Mouse (Mus musculus) bone marrow, adult 2 months (tissue): ENCODE measurements at regions not wholly inside any gene's neighbourhood (a gene's known extent, or its start where the extent isn't known, plus 50 kb on each side); places are given as distances from the start of the nearest gene placed in this dataset.

Source experiments
- CTCF ChIP-seq: fragments of 200-500 bp; IDR thresholded peaks from 2 replicates; pipeline ENCODE4 v1.5.1; 2011; ENCODE audit warnings: low read length, control low read depth; ENCODE audit not compliant: control insufficient read depth, insufficient read depth
- POLR2A ChIP-seq: fragments of 200-500 bp; IDR thresholded peaks from 2 replicates; pipeline ENCODE4 v1.6.1; 2011; ENCODE audit warnings: low read depth, mild to moderate bottlenecking, control low read depth, low read length, borderline replicate concordance; ENCODE audit not compliant: control insufficient read depth

DNA sequence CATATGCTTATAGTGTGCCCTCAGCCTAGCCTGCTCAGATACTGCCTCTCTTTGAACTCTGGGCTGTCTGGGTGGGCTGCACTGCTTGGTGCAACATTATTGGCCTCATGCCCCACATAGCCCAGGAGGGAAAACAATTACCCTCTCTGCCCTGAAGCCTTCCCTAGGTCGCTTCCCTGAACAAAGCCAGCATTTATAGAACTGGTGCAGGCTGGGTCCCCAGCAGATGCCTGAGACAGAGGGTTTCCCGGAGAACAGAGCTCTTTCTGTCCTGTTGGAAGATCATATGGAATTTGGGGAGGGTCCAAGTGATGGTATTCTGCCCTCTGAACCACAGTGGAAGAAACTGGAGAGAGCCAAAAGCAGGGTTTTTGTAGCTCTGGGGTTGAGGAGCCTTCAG is 64.6 kb upstream of the Itga11 start:
- TF ChIP-seq CTCF (no peak), POLR2A (no peak)
